Mouse (Mus musculus) CD4-positive helper T cell, adult 2 months (primary cell): Measurements from ENCODE around the gene Npas1.
A peak's percentile ranks its signal among the peaks of the same experiment; 100 is the strongest.

ENCODE experiments used
- DNase-seq: peaks from one replicate; pipeline ENCODE4 v3.0.0-alpha.2; 2012; ENCODE audit warnings: low read depth, missing footprints, low spot score

The Npas1 gene

DNA sequence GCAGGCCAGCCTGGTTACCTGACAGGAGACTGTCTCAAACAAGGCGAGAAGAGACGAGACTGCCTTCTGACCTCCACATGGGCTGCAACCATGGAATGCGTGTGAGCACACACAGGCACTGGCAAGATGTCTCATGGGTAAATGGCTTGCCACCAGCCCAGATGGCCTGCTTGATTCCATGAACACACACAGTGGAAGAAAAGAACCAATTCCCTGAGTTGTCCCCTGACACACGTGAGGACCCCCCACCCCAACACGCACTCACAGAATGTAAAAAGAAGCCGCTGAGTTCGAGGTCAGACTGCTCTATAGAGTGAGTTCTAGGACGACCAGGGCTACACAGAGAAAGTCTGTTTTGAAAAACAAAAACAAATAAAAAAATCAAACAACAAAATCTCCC, at the start of gene Npas1:
Gene Npas1, minus strand, starts transcription at position 101 of the 400 bp plus-strand sequence.
- DNase-seq: no peak

- DNase-seq: no peak
Measured at GRCm38 (mm10) chr7:16525995-16526394, 48.5 kb upstream of the Npas1 start.

DNA sequence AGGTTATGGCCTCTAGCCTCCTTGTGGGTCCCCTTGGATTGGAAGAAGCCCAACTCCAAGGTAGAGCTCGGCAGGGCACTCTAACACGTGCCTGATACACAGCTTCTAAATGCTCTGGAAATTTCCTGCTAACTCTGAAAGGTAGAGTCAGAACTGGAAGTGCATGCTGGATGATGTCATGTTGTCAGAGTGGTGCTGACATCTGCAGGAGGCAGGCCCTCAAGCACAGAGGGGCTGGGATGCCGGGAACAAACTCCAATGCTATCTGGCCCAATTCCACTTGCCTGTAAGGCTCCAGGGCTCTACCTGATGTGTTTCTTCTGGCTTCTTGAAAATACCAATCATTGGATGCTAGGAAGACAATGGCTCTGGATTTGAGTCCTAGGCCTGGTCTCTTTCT, 47.9 kb upstream of the Npas1 start:
- no peak for DNase-seq

DNA sequence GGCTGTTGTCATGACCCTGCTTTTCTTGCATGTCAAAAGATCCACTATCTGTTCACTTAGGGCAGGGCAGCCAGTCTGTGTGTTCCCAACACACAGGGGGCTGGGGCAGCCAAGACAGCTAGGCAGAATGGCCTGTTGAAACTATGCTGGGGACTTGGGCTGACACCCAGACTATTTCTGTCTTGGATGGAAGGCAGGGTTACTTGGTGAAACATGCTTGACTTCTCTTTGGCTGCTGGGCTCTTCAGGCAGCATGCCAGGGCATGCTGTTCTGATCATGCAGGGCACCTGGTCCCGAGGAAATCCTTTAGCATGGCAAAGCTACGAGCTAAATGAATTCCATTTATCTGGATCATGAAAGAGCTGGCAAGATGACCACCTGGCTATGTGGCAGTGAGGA, 46.8 kb upstream of the Npas1 start:
- no peak for DNase-seq

DNA sequence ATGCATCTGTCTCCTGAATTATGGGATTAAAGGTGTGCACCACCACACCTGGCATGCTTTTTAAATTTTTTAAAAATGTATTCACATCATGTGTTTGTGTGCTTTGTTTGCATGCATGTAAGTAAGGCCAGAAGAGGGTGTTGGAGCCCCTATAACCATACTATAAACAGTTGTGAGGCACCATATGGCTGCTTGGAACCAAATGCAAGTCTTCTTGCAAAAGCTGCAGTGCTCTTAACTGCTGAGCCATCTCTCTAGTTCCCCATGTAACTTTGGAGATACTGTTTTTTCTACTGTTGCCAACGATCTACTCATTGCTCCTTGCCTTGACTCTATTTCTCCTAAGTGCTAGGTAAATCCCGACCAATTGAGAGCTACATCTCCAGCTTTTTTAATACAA, 41.8 kb upstream of the Npas1 start:
- no peak for DNase-seq

GRCm38 (mm10) chr7:16517198-16517597, 39.7 kb upstream of the Npas1 start:
- DNase-seq: no peak

DNA sequence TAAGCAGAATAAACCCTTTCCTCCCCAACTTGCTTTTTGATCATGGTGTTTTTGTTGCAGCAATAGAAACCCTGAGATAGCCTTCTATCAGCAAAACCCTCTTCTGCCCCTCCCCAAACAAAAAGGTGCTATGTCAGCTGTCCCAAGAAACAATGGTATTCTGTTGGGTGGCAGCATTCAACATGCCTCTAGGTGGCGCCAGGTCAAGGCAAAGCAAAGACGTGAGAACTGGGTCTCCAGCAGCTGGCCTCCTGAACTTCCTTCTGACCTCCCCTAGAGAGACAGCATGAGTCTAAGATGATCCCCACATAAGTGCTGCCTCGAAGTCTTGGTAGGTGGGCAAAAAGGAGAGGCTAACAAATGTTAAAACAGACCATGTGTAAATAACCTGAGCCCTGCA, 29.8 kb upstream of the Npas1 start:
- peak; percentile 54 for DNase-seq

GRCm38 (mm10) chr7:16505226-16505593, 27.7 kb upstream of the Npas1 start:
- DNase-seq: no peak

DNA sequence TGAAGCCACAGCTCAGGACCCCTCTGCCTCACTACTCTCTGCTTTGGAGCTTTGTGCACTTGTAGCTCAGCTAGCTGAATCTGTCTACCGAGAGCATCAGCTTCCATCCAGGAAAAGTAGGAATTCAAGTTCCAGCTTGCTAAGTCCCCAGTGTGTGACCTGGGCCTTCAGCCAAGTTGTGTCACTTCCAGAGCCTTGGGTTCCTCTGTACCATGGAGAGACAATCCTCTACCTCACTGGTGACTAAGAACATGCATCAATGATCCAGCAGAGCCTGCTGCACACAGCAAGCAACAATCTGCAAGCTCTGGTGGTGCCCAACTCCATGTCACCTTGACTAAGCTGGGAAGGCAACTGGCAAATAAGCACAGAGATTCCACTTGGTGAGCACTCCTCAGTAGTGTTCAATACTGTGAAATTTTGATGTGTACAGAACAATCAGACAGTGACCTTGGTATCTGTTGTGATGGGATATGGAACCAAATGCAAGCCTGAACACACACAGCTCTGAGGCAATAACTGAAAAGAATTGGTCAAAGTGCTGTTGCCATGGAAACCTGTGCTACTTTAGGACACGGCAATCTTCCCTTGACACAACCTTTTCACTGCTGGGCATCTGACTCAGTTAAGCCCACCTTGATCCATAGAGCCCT, 27.2 kb upstream of the Npas1 start:
- DNase-seq: no peak

GRCm38 (mm10) chr7:16501571-16501970, 24.0 kb upstream of the Npas1 start:
- no peak for DNase-seq

DNA sequence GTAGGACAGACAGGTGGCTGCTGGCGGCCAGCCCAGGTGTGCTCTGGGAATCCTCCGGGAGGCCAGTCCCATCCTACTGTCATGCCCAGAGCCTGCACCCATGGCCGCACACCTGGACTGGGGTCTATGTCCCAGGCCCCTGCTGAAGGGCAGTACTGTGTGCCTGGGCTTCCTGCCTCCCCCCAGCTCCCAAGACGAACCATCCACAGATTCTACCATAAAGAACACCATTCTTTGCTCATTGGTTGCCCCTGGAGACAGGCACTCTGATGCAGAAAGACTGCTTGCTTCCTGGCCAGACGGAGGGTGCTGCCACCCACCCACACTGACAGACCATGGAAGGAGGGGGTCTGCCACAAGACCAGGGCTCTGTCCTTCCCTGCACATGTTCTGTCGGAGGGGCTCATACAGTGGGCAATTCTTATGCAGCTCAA, 22.2 kb upstream of the Npas1 start:
- DNase-seq: no peak

- no peak for DNase-seq
Measured at GRCm38 (mm10) chr7:16496260-16496659, 18.7 kb upstream of the Npas1 start.

DNA sequence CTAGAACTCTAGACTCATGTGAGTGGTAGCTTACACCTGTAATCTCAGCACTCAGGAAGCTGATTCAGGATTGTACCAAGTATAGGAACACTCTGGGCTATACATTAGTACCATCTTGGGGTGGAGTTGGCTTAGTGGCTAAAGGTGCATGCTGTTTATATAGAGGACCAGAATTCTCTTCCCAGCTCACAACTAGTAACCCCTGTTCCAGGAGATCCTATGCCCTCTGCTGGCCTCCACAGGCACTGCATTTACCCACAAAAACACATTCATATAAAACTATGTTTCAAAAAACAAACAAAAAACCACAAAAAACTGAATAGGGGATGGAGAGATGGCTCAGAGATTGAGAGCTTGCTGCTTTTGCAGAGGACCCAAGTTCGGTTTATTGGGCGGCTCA, 15.8 kb upstream of the Npas1 start:
- DNase-seq: peak; percentile 37

DNA sequence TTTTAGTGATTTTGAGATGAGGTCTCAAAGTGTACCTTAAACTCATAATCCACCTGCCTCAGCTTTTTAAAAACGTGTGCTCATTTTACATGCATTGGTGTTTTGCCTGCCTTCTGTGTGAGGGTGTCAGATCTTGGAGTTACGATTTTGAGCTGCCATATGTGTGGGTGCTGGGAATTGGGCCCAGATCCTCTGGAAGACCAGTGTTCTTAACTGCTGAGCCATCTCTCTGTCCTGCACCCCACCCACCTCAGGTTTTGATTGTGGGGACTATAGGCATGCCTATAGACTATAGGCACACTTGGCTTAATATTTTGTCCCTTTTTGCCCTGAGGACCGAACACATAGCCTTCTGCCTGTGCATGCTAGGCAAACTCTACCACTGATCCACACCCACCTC, 14.7 kb upstream of the Npas1 start:
- DNase-seq: no peak

GRCm38 (mm10) chr7:16491759-16492158, 14.2 kb upstream of the Npas1 start:
- peak; percentile 67 for DNase-seq

DNA sequence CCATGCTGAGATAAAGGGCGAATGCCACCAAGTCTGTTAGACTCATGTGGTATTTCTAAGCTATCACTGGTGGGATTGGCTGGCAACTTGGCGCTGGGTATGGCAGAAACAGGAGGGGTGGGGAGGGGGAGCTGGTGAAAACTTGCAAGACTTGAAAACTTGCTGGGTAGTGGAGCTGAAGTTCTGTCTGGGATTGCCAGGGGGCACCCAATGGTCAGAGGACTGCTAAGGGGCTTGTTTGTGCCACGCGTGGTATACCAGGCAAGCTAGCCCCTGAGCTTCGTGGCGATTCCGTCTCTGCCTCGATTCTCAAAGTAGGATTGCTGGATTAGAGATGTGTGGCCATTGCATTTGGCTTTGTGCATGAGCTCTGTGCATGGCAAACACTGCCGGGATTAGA, 12.4 kb upstream of the Npas1 start:
- no peak for DNase-seq

DNA sequence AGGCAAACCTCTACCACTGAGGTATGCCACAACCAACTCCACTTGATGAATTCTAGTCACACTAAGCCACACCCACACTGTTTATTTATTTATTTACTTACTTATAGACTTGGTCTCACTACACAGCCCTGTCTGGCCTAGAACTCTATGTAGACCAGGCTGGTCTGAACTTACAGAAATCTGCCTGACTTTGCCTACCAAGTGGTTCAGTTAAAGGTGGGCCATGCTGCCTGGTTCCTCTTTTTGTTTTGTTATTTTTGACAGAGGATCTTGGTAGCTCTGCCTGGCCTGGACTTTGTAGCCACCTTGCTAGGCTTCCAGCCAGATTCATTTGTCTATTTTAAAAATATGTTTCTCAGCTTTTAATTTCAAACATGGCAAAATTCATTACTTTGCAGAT, 11.3 kb upstream of the Npas1 start:
- DNase-seq: no peak

GRCm38 (mm10) chr7:16476600-16476989, 933 bp downstream of the Npas1 start:
- DNase-seq: no peak

DNA sequence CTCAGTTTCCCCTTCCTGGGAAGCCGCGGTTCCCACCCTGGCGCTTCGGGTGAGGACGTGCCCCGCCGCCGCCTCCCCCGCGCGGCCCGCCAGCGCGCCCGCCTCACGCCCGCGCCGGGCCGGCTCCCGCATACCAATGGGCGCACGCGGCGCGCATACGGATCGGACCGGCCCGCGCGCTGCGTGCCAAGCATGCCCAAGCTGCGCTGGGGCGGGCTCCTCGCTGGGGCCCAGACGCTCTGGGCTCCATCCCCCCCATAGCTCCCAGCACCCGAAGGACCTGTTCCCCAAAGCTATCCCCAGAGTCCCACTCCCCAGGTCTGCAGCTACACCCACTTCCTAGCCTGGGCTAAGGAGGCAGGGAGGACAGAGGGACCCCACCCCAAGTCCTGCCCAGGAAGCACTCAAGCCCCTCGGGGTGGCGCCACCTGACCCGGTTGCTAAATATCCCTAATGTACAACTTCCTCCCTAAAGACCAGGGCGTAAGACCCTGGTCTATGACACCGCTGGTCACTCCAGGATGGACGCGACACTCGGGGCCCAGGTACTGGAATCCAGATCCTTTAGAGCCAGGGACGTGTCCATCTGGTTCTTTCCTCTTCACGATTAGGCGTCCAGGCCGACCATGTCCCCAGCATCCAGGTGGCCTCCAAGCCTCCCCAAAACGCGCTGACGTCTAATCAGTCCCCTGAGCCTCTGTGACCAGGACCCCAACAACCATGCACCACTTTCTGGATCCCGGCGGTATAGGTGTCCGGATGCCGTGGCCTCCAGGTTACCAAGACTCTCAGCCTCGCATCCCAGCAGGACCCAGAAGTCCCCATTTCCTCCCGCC, 1.5 kb downstream of the Npas1 start:
- no peak for DNase-seq

DNA sequence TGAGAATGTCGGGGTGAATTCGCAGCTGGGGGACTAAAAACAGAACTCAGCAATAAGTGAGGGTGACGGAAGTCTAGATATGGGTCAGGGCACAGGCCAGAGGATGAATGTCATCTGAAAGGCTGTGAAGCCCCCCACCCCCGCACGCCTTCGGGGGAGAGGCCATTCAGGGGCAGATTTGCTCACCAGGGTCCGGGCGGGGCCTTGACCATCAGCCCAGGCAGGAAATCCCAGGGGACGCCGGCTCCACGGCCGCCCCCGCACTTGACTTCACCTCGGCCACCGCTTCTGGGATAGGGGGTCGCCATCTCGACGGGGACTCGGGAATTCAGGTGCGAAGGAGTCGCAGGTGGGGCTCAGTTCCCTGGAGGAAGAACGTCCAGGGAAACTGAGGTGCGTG, 2.2 kb downstream of the Npas1 start:
- no peak for DNase-seq

- DNase-seq: no peak
Measured at GRCm38 (mm10) chr7:16474445-16474844, 3.1 kb downstream of the Npas1 start.

DNA sequence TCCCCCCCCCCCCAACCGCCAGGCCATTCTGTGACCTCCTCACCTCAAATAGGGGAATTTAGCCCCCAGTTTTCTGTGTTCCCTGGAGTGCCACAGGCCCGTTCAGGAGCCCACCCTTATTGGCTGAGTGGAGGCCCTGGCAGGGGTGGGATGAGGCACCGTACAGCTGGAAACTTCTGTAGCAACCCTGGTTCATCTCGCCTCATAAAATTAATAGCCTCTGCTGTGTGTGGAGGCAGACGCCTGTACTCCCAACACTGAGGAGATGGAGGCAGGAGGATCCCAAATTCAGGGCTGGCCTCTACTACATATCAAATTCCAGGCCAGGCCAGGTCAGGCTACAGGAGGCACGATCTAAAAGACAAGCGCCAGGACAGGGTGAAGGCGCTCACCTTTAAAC, 3.7 kb downstream of the Npas1 start:
- no peak for DNase-seq

- DNase-seq: no peak
Measured at GRCm38 (mm10) chr7:16472116-16472709, 5.3 kb downstream of the Npas1 start.
